In genomic region chr19:28471144-28471543, GRCm38 (mm10) we compare ENCODE assay signal across 29 mouse cellular contexts.
"Had no signal": no experiment of that assay in that cellular context is flagged by ENCODE, and none has a peak within 500 bp of the region (broad histone marks: within the 10 kb centered on the region; RNA-seq: fewer than 3 reads in every experiment).

No protein-coding gene starts in this region.

- H3K4me1 ChIP-seq: limb, embryonic 15.5 days; liver, embryonic 12.5 days; liver, embryonic 13.5 days; liver, embryonic 15.5 days; lung, embryonic 15.5 days; megakaryocyte, embryonic 14.5 days; midbrain, embryonic 12.5 days; midbrain, embryonic 13.5 days; midbrain, embryonic 15.5 days had no signal

- H3K9me3 ChIP-seq: limb, embryonic 10.5 days; limb, embryonic 12.5 days; limb, embryonic 13.5 days; limb, embryonic 15.5 days; liver, embryonic 12.5 days; liver, embryonic 13.5 days; liver, embryonic 15.5 days; lung, embryonic 15.5 days; midbrain, embryonic 10.5 days; midbrain, embryonic 12.5 days; midbrain, embryonic 13.5 days; midbrain, embryonic 15.5 days had no signal

- DNase-seq: left cerebral cortex, postnatal 4 days; liver; liver, embryonic 13.5 days; liver, postnatal 0 days; lung, adult 18-20 months; lung, adult 2 months; lung, embryonic 14.5 days; lung, postnatal 10 days; lung, postnatal 14 days; lung, postnatal 36 days; lung, postnatal 4 days; midbrain, embryonic 14.5 days had no signal

- H3K27me3 ChIP-seq: limb, embryonic 12.5 days; limb, embryonic 13.5 days; limb, embryonic 15.5 days; liver, embryonic 12.5 days; liver, embryonic 13.5 days; liver, embryonic 15.5 days; lung, embryonic 15.5 days; megakaryocyte, embryonic 14.5 days; midbrain, embryonic 15.5 days had no signal

- H3K36me3 ChIP-seq: limb, embryonic 10.5 days; limb, embryonic 12.5 days; limb, embryonic 13.5 days; limb, embryonic 15.5 days; liver, embryonic 12.5 days; liver, embryonic 13.5 days; liver, embryonic 15.5 days; lung, embryonic 15.5 days; midbrain, embryonic 10.5 days; midbrain, embryonic 12.5 days; midbrain, embryonic 13.5 days; midbrain, embryonic 15.5 days had no signal

- H3K27ac ChIP-seq: limb, embryonic 10.5 days; limb, embryonic 12.5 days; limb, embryonic 13.5 days; limb, embryonic 15.5 days; liver, embryonic 12.5 days; liver, embryonic 13.5 days; liver, embryonic 14.5 days; liver, embryonic 15.5 days; lung, embryonic 15.5 days; macrophage; midbrain, embryonic 10.5 days; midbrain, embryonic 12.5 days; midbrain, embryonic 13.5 days; midbrain, embryonic 15.5 days had no signal

- ATAC-seq: liver, embryonic 12.5 days; liver, postnatal 0 days; lung, postnatal 0 days; midbrain, embryonic 13.5 days; midbrain, embryonic 15.5 days; midbrain, embryonic 16.5 days had no signal

- H3K4me3 ChIP-seq: limb, embryonic 10.5 days; limb, embryonic 12.5 days; limb, embryonic 13.5 days; limb, embryonic 15.5 days; liver, embryonic 12.5 days; liver, embryonic 13.5 days; liver, embryonic 15.5 days; lung, embryonic 15.5 days; megakaryocyte, embryonic 14.5 days; midbrain, embryonic 10.5 days; midbrain, embryonic 12.5 days; midbrain, embryonic 13.5 days; midbrain, embryonic 15.5 days; myocyte had no signal
